Mouse (Mus musculus): Measurements from ENCODE around the gene Herc6. TPM values are rescaled to one million over a fixed set of nuclear protein-coding genes. Genes with fewer than 3 reads are reported as not detected.

Herc6 gene
- 3.8 and 4.4 TPM in 2 replicates for polyA plus RNA-seq (2015; fragmentation: Nextera tagmentation; extraction: Ambion mirVana)

DNA sequence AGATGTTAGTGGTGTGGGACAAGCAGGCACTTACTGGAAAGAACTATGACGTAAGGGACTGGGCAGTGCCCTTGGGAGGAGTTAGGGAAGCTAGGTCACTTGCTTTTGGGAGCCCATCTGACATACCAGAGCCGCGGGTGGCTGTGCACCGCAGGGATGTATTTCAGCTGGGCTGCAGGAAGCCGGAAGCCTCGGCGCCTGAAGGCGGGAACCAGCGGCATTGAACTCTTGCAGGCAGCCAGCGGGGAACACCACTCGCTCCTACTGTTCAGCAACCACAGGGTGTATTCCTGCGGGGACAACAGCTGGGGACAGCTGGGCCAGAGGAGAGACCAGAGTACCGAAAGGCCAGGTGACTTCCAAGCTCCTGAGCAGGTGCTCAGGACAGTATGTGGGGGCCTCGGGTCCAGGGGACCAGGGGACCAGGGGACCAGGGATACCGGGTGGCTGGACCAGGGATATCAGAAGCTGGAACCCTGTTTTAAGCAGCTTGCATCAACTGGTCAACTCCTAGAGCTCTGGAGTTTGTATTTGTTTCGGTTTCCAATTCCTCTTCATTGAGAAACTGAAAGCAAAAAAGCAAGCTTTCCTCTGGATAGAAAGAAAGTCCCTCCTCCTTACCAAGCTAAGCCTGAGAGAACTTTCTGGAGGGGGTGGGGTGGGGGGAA is at the start of gene Herc6:
Gene Herc6, plus strand, starts transcription at position 120 of the 668 bp plus-strand sequence.
- Histone ChIP-seq H3K27ac (ENCODE audit: low read length) (peak within 1 kb of the TSS; percentile 73), H3K36me3 (ENCODE audit: control insufficient read depth, insufficient read depth, low read length) (no peaks in the 10 kb centered on the region), H3K4me3 (ENCODE audit: low read length) (peak within 1 kb of the TSS; percentile 82), H3K4me2 (ENCODE audit: low read depth, low read length) (peak within 1 kb of the TSS; percentile 92), H3K9ac (ENCODE audit: low read length) (peak within 1 kb of the TSS; percentile 80), H3K4me1 (replicated peaks; ENCODE audit: control insufficient read depth, insufficient read depth, low read length) (peaks cover 2% of the 10 kb centered on the region; the same call in 1 of the 2 replicates), H3K27me3 (ENCODE audit: control insufficient read depth, insufficient read depth, low read depth, low read length) (no peaks in the 10 kb centered on the region), H3K9me3 (ENCODE audit: control insufficient read depth, low read length) (no peaks in the 10 kb centered on the region)
- under 1% methylated on average over 16 of the region's 16 CpGs for WGBS
- peak; percentile 95 for ATAC-seq (ENCODE audit: low read depth)

DNA sequence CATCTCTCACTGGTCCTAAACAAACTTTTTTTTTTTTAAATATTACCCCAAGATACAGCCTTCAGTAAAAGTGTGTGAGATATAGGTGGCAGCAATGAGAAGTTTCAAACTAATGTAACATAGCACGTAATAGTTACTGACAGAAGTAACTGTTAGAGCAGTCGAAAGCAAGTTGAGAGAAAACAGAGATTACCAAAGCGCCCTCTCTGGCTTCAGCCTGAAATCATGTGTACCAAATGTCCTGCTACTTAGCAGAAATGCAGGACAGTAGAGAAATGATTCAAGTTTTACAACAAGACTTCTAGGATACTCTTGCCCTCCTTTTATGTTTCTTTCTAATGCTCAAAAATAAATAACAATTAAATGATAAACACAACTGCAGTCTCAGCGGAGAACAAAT is 49.8 kb upstream of the Herc6 start:
- Histone ChIP-seq H3K4me2 (ENCODE audit: low read depth, low read length) (no peak overlapping the region), H3K9me3 (ENCODE audit: control insufficient read depth, low read length) (no peaks in the 10 kb centered on the region), H3K9ac (ENCODE audit: low read length) (no peak overlapping the region), H3K4me1 (replicated peaks; ENCODE audit: control insufficient read depth, insufficient read depth, low read length) (peaks cover 16% of the 10 kb centered on the region), H3K4me3 (ENCODE audit: low read length) (no peak overlapping the region), H3K27ac (ENCODE audit: low read length) (no peak overlapping the region), H3K27me3 (ENCODE audit: control insufficient read depth, insufficient read depth, low read depth, low read length) (no peaks in the 10 kb centered on the region), H3K36me3 (ENCODE audit: control insufficient read depth, insufficient read depth, low read length) (no peaks in the 10 kb centered on the region; the same call in 1 of the 2 replicates)
- ATAC-seq (ENCODE audit: low read depth): no peak
- 41% methylated on average over 4 of the region's 4 CpGs for WGBS

DNA sequence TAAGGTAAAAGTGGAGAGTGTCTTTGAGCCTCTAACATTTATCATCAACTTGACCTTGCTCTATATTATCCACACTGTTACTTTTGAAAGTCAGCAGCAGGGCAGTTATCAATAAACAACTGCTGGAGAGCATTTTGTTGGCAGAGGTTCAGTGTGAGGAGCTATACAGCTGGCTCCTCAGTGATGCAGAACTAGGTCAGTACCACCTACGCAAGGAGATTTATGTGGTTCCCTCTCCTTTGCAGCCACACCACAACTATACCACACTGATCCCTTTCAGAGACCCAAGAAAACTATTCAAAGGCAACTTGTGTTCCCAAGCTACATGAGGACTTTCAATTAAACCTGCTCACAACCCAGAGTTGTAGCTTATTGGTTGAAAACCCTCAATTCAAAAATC is 49.4 kb upstream of the Herc6 start:
- Histone ChIP-seq H3K27ac (ENCODE audit: low read length) (no peak overlapping the region), H3K4me1 (replicated peaks; ENCODE audit: control insufficient read depth, insufficient read depth, low read length) (peaks cover 16% of the 10 kb centered on the region), H3K9me3 (ENCODE audit: control insufficient read depth, low read length) (no peaks in the 10 kb centered on the region), H3K4me3 (ENCODE audit: low read length) (no peak overlapping the region), H3K9ac (ENCODE audit: low read length) (no peak overlapping the region), H3K36me3 (ENCODE audit: control insufficient read depth, insufficient read depth, low read length) (no peaks in the 10 kb centered on the region; the same call in 1 of the 2 replicates), H3K27me3 (ENCODE audit: control insufficient read depth, insufficient read depth, low read depth, low read length) (no peaks in the 10 kb centered on the region), H3K4me2 (ENCODE audit: low read depth, low read length) (no peak overlapping the region)
- WGBS: 54% methylated on average over 1 of the region's 1 CpGs
- ATAC-seq (ENCODE audit: low read depth): no peak

GRCm38 (mm10) chr6:57532022-57532421 is 48.8 kb upstream of the Herc6 start:
- H3K36me3 ChIP-seq (ENCODE audit: control insufficient read depth, insufficient read depth, low read length): no peaks in the 10 kb centered on the region; the same call in 1 of the 2 replicates
- no peak overlapping the region for H3K9ac ChIP-seq (ENCODE audit: low read length)
- no peak overlapping the region for H3K27ac ChIP-seq (ENCODE audit: low read length)
- no peak overlapping the region for H3K4me2 ChIP-seq (ENCODE audit: low read depth, low read length)
- H3K27me3 ChIP-seq (ENCODE audit: control insufficient read depth, insufficient read depth, low read depth, low read length): no peaks in the 10 kb centered on the region
- no peak overlapping the region for H3K4me3 ChIP-seq (ENCODE audit: low read length)
- ATAC-seq (ENCODE audit: low read depth): no peak
- H3K4me1 ChIP-seq (replicated peaks; ENCODE audit: control insufficient read depth, insufficient read depth, low read length): peaks cover 16% of the 10 kb centered on the region
- WGBS: 43% methylated on average over 1 of the region's 1 CpGs
- no peaks in the 10 kb centered on the region for H3K9me3 ChIP-seq (ENCODE audit: control insufficient read depth, low read length)

- Histone ChIP-seq H3K9me3 (ENCODE audit: control insufficient read depth, low read length) (no peaks in the 10 kb centered on the region), H3K4me1 (replicated peaks; ENCODE audit: control insufficient read depth, insufficient read depth, low read length) (peaks cover 16% of the 10 kb centered on the region), H3K27me3 (ENCODE audit: control insufficient read depth, insufficient read depth, low read depth, low read length) (no peaks in the 10 kb centered on the region), H3K4me2 (ENCODE audit: low read depth, low read length) (peak overlapping the region; percentile 88), H3K27ac (ENCODE audit: low read length) (no peak overlapping the region), H3K9ac (ENCODE audit: low read length) (peak overlapping the region; percentile 83; the same call in 1 of the 2 replicates), H3K4me3 (ENCODE audit: low read length) (peak overlapping the region; percentile 71), H3K36me3 (ENCODE audit: control insufficient read depth, insufficient read depth, low read length) (no peaks in the 10 kb centered on the region)
- 27% methylated on average over 2 of the region's 2 CpGs for WGBS
- ATAC-seq (ENCODE audit: low read depth): no peak
These were observed 47.4 kb upstream of the Herc6 start for GRCm38 (mm10) chr6:57533410-57533809.

GRCm38 (mm10) chr6:57534231-57534610 is 46.6 kb upstream of the Herc6 start:
- H3K9me3 ChIP-seq (ENCODE audit: control insufficient read depth, low read length): no peaks in the 10 kb centered on the region
- peak overlapping the region; percentile 71 for H3K4me3 ChIP-seq (ENCODE audit: low read length)
- H3K4me1 ChIP-seq (replicated peaks; ENCODE audit: control insufficient read depth, insufficient read depth, low read length): peaks cover 16% of the 10 kb centered on the region
- no peaks in the 10 kb centered on the region for H3K27me3 ChIP-seq (ENCODE audit: control insufficient read depth, insufficient read depth, low read depth, low read length)
- H3K36me3 ChIP-seq (ENCODE audit: control insufficient read depth, insufficient read depth, low read length): no peaks in the 10 kb centered on the region
- ATAC-seq (ENCODE audit: low read depth): no peak
- peak overlapping the region; percentile 88 for H3K4me2 ChIP-seq (ENCODE audit: low read depth, low read length)
- peak overlapping the region; percentile 83 for H3K27ac ChIP-seq (ENCODE audit: low read length)
- H3K9ac ChIP-seq (ENCODE audit: low read length): peak overlapping the region; percentile 83
- WGBS: 1% methylated on average over 8 of the region's 8 CpGs

DNA sequence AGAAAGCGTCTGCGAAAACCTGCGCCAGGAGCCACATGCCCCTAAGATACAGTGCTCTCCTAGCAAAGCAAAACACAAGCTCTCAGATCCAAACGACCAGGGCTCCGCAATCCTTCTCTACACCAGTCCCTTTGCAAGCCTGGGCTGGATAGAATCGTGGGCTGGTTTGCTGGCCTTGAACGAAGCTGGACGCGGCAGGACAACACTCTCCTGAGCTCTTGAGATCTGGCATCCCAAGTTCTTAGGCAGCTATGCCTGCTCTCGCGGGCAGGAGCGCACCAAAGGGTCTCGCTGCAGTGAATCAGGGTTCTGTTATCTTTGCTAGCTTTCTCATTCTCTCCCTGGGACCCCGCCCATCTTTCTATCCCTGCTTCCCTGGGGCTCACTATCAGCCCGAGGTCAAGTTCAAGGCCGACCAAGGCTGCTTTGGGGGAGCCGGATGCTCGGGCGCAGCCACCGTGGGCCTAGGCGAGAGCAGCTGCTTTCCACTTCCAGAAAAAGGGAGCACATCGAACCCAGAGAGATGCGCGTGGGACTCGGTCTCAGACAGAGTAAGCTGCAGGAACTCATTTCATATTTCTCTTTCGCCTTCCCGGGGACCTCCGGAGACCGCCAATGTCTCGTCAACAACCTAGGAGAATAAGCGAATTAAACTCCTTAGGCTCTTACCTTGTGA is 46.1 kb upstream of the Herc6 start:
- no peaks in the 10 kb centered on the region for H3K36me3 ChIP-seq (ENCODE audit: control insufficient read depth, insufficient read depth, low read length)
- under 1% methylated on average over 31 of the region's 31 CpGs for WGBS
- peak overlapping the region; percentile 71 for H3K4me3 ChIP-seq (ENCODE audit: low read length)
- peak overlapping the region; percentile 88 for H3K4me2 ChIP-seq (ENCODE audit: low read depth, low read length)
- ATAC-seq (ENCODE audit: low read depth): peak; percentile 19
- peaks cover 16% of the 10 kb centered on the region for H3K4me1 ChIP-seq (replicated peaks; ENCODE audit: control insufficient read depth, insufficient read depth, low read length)
- H3K27me3 ChIP-seq (ENCODE audit: control insufficient read depth, insufficient read depth, low read depth, low read length): no peaks in the 10 kb centered on the region
- peak overlapping the region; percentile 83 for H3K27ac ChIP-seq (ENCODE audit: low read length)
- H3K9ac ChIP-seq (ENCODE audit: low read length): peak overlapping the region; percentile 83
- no peaks in the 10 kb centered on the region for H3K9me3 ChIP-seq (ENCODE audit: control insufficient read depth, low read length)

DNA sequence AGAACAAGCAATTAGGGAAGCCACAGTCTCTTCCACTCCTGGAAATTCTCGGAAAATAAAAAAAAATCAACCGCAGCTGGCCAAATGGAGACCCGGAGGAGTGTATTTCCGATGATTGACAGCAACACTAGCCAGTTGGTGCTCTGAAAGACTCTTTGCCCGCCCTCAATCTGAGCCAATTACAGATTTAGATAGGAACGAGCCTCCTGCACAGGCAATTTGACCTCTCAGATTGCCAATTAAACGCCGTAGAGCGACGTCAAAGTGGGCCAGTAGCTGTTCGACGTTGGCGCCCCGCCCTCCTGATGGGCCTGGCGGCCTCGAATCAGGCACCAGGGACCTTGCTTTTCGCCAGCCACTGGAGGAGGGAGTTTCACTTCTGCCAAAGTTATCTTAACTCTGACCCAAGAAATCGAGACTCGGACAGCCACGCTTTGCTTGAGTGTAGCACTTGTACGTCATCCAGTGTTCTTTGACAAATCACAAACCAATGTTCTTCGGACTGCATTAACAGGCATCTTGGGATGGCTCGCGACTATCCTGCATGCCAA is 45.3 kb upstream of the Herc6 start, which contains the start of gene Ppm1k:
Gene Ppm1k, minus strand, starts transcription at position 83 of the 551 bp plus-strand sequence.
- 0% methylated on average over 24 of the region's 24 CpGs for WGBS
- peak within 1 kb of the TSS; percentile 71 for H3K4me3 ChIP-seq (ENCODE audit: low read length)
- no peaks in the 10 kb centered on the region for H3K27me3 ChIP-seq (ENCODE audit: control insufficient read depth, insufficient read depth, low read depth, low read length)
- ATAC-seq (ENCODE audit: low read depth): peak; percentile 98
- no peaks in the 10 kb centered on the region for H3K9me3 ChIP-seq (ENCODE audit: control insufficient read depth, low read length)
- H3K36me3 ChIP-seq (ENCODE audit: control insufficient read depth, insufficient read depth, low read length): no peaks in the 10 kb centered on the region
- H3K9ac ChIP-seq (ENCODE audit: low read length): peak within 1 kb of the TSS; percentile 83
- H3K4me1 ChIP-seq (replicated peaks; ENCODE audit: control insufficient read depth, insufficient read depth, low read length): peaks cover 16% of the 10 kb centered on the region
- peak within 1 kb of the TSS; percentile 88 for H3K4me2 ChIP-seq (ENCODE audit: low read depth, low read length)
- peak within 1 kb of the TSS; percentile 83 for H3K27ac ChIP-seq (ENCODE audit: low read length)

All from lung, embryonic 16.5 days (tissue).